Mouse (Mus musculus) MEL (cell line): Measurements from ENCODE around the gene Bbs7. TPM values are rescaled to one million over a fixed set of nuclear protein-coding genes. Genes with fewer than 3 reads are reported as not detected.

ENCODE experiments used
- DNase-seq: peaks from one replicate; pipeline ENCODE4 v3.0.0; 2011; ENCODE audit warnings: low read depth, low spot score
- H3K27ac ChIP-seq: 2 replicates; pipeline ENCODE4 v1.5.1; 2012; ENCODE audit warnings: low read depth, mild to moderate bottlenecking, control low read depth, low read length, moderate library complexity; ENCODE audit not compliant: control insufficient read depth
- H3K27me3 ChIP-seq, 2 experiments: fragments of 150-350 bp in 1 of 2; sonication (generic) in 1 of 2; 2 replicates each; pipeline ENCODE4 v1.6.1; 2012; ENCODE audit warnings: low read length in 2 of 2, mild to moderate bottlenecking in 2 of 2, improper control_type of control experiment in 1 of 2, moderate library complexity in 1 of 2; ENCODE audit not compliant: insufficient read depth in 2 of 2, control insufficient read depth in 1 of 2
- H3K36me3 ChIP-seq, 2 experiments: 2 replicates each; pipeline ENCODE4 v1.6.1; 2012 to 2014; ENCODE audit warnings: low read length in 2 of 2, improper control_type of control experiment in 1 of 2, inconsistent platforms in 1 of 2, mild to moderate bottlenecking in 1 of 2; ENCODE audit not compliant: insufficient read depth in 2 of 2, control insufficient read depth in 1 of 2
- H3K4me1 ChIP-seq, 2 experiments: fragments of 150-350 bp in 1 of 2; sonication (generic) in 1 of 2; 2 replicates each; pipeline ENCODE4 v1.6.1; 2012; ENCODE audit warnings: low read length in 2 of 2, improper control_type of control experiment in 1 of 2, mild to moderate bottlenecking in 1 of 2; ENCODE audit not compliant: insufficient read depth in 2 of 2, control insufficient read depth in 1 of 2
- H3K4me3 ChIP-seq, 2 experiments: fragments of 150-350 bp in 1 of 2; sonication (generic) in 1 of 2; 2 replicates each; pipeline ENCODE4 v1.5.1; 2012; ENCODE audit warnings: low read depth in 2 of 2, low read length in 2 of 2, mild to moderate bottlenecking in 2 of 2, moderate library complexity in 2 of 2, control low read depth in 1 of 2, improper control_type of control experiment in 1 of 2; ENCODE audit not compliant: control insufficient read depth in 1 of 2, insufficient read depth in 1 of 2
- H3K79me2 ChIP-seq: 2 replicates; pipeline ENCODE4 v1.6.1; 2012; ENCODE audit warnings: mild to moderate bottlenecking, low read length, moderate library complexity; ENCODE audit not compliant: control insufficient read depth, poor library complexity, insufficient read depth
- H3K9ac ChIP-seq: 2 replicates; pipeline ENCODE4 v1.6.1; 2012; ENCODE audit warnings: low read depth, mild to moderate bottlenecking, control low read depth, low read length, moderate library complexity; ENCODE audit not compliant: control insufficient read depth, poor library complexity, severe bottlenecking
- H3K9me3 ChIP-seq: fragments of 150-350 bp; sonication (generic); replicated peaks from 2 replicates; pipeline ENCODE4 v1.6.1; 2012; ENCODE audit warnings: mild to moderate bottlenecking, low read length, improper control_type of control experiment, moderate library complexity; ENCODE audit not compliant: insufficient read depth
- CTCF ChIP-seq, 3 experiments: IDR thresholded peaks in 2 of 3; conservative IDR thresholded peaks in 1 of 3; 2 replicates each; pipeline ENCODE4 v1.5.1; 2011 to 2012; ENCODE audit warnings: low read length in 3 of 3, low read depth in 2 of 3, mild to moderate bottlenecking in 2 of 3, improper control_type of control experiment in 1 of 3, inconsistent platforms in 1 of 3, mixed read lengths in 1 of 3, moderate library complexity in 1 of 3; ENCODE audit not compliant: control insufficient read depth in 1 of 3, insufficient read depth in 1 of 3, poor library complexity in 1 of 3, severe bottlenecking in 1 of 3
- ELF1 ChIP-seq: IDR thresholded peaks from 2 replicates; pipeline ENCODE4 v1.6.1; 2014; ENCODE audit warnings: low read depth, mild to moderate bottlenecking, inconsistent platforms, low read length, improper control_type of control experiment, moderate library complexity
- ETS1 ChIP-seq: IDR thresholded peaks from 2 replicates; pipeline ENCODE4 v1.6.1; 2012; ENCODE audit warnings: low read depth, mild to moderate bottlenecking, inconsistent platforms, low read length, improper control_type of control experiment, moderate library complexity
- GATA1 ChIP-seq: IDR thresholded peaks from 2 replicates; pipeline ENCODE4 v1.6.1; 2011; ENCODE audit warnings: low read depth, low read length, improper control_type of control experiment
- KAT2A ChIP-seq: conservative IDR thresholded peaks from 2 replicates; pipeline ENCODE4 v1.6.1; 2012; ENCODE audit warnings: low read depth, low read length, improper control_type of control experiment, inconsistent platforms
- MAFK ChIP-seq: IDR thresholded peaks from 2 replicates; pipeline ENCODE4 v1.6.1; 2011; ENCODE audit warnings: low read depth, mild to moderate bottlenecking, low read length, improper control_type of control experiment, borderline replicate concordance
- MAZ ChIP-seq: IDR thresholded peaks from 2 replicates; pipeline ENCODE4 v1.6.1; 2012; ENCODE audit warnings: low read depth, mild to moderate bottlenecking, inconsistent platforms, low read length, improper control_type of control experiment
- MEF2A ChIP-seq: IDR thresholded peaks from 2 replicates; pipeline ENCODE4 v1.6.1; 2014; ENCODE audit warnings: low read depth, mild to moderate bottlenecking, inconsistent platforms, low read length, improper control_type of control experiment; ENCODE audit not compliant: poor library complexity, insufficient replicate concordance, severe bottlenecking; ENCODE audit errors: extremely low read depth
- MYC ChIP-seq: IDR thresholded peaks from 2 replicates; pipeline ENCODE4 v1.6.1; 2011; ENCODE audit warnings: low read depth, mild to moderate bottlenecking, low read length, improper control_type of control experiment, moderate library complexity
- NELFE ChIP-seq: IDR thresholded peaks from 2 replicates; pipeline ENCODE4 v1.6.1; 2011; ENCODE audit warnings: low read depth, low read length, improper control_type of control experiment
- POLR2A ChIP-seq, 2 experiments: IDR thresholded peaks; 2 replicates each; pipeline ENCODE4 v1.6.1; 2011 to 2012; ENCODE audit warnings: low read length in 2 of 2, mild to moderate bottlenecking in 2 of 2, control low read depth in 1 of 2, improper control_type of control experiment in 1 of 2, low read depth in 1 of 2, moderate library complexity in 1 of 2; ENCODE audit not compliant: control insufficient read depth in 1 of 2, insufficient read depth in 1 of 2, poor library complexity in 1 of 2
- POLR2AphosphoS2 ChIP-seq: IDR thresholded peaks from 2 replicates; pipeline ENCODE4 v1.6.1; 2011; ENCODE audit warnings: low read length, improper control_type of control experiment
- RAD21 ChIP-seq: IDR thresholded peaks from 2 replicates; pipeline ENCODE4 v1.6.1; 2011; ENCODE audit warnings: mild to moderate bottlenecking, low read depth, low read length, improper control_type of control experiment
- SMC3 ChIP-seq: IDR thresholded peaks from 2 replicates; pipeline ENCODE4 v1.6.1; 2011; ENCODE audit warnings: low read depth, low read length, improper control_type of control experiment
- TAL1 ChIP-seq: IDR thresholded peaks from 2 replicates; pipeline ENCODE4 v1.6.1; 2012; ENCODE audit warnings: mild to moderate bottlenecking, inconsistent platforms, low read length, moderate library complexity, mixed read lengths
- TBP ChIP-seq: IDR thresholded peaks from 2 replicates; pipeline ENCODE4 v1.8.0; 2011; ENCODE audit warnings: low read depth, low read length, improper control_type of control experiment
- UBTF ChIP-seq: IDR thresholded peaks from 2 replicates; pipeline ENCODE4 v1.6.1; 2012; ENCODE audit warnings: low read depth, mild to moderate bottlenecking, inconsistent platforms, low read length, improper control_type of control experiment, moderate library complexity, borderline replicate concordance; ENCODE audit not compliant: insufficient read depth
- USF1 ChIP-seq: IDR thresholded peaks from 2 replicates; pipeline ENCODE4 v1.6.1; 2014; ENCODE audit warnings: low read depth, mild to moderate bottlenecking, inconsistent platforms, low read length, improper control_type of control experiment, moderate library complexity
- USF2 ChIP-seq, 2 experiments: IDR thresholded peaks; 2 replicates each; pipeline ENCODE4 v1.6.1; 2011 to 2012; ENCODE audit warnings: improper control_type of control experiment in 2 of 2, low read length in 2 of 2, borderline replicate concordance in 1 of 2, inconsistent platforms in 1 of 2, low read depth in 1 of 2, mild to moderate bottlenecking in 1 of 2; ENCODE audit not compliant: insufficient read depth in 1 of 2
- ZC3H11A ChIP-seq: IDR thresholded peaks from 2 replicates; pipeline ENCODE4 v1.6.1; 2012; ENCODE audit warnings: low read depth, mild to moderate bottlenecking, inconsistent platforms, low read length, improper control_type of control experiment
- ZNF384 ChIP-seq: IDR thresholded peaks from 2 replicates; pipeline ENCODE4 v1.6.1; 2012; ENCODE audit warnings: low read depth, mild to moderate bottlenecking, inconsistent platforms, low read length, improper control_type of control experiment
- polyA plus RNA-seq, 2 experiments: library from polyadenylated mRNA; stranded (reverse) in 1 of 2; unstranded in 1 of 2; fragments of >175 nt in 1 of 2; fragments of >200 nt in 1 of 2; gene quantifications; 2 replicates each; pipeline versions ENCODE4 v1.2.1 to v1.2.4; 2012; ENCODE audit warnings: low replicate concordance in 2 of 2, low read depth in 1 of 2; ENCODE audit not compliant: insufficient read length in 2 of 2, insufficient read depth in 1 of 2, missing spikeins in 1 of 2
- total RNA-seq: library from RNA; depleted of rRNA; stranded (reverse); fragments of 300-350 nt; gene quantifications from 2 replicates; pipeline ENCODE4 v1.2.3, GENCODE M21; 2012

The Bbs7 gene
- total and polyA plus RNA-seq, 3 experiments = not detected

DNA sequence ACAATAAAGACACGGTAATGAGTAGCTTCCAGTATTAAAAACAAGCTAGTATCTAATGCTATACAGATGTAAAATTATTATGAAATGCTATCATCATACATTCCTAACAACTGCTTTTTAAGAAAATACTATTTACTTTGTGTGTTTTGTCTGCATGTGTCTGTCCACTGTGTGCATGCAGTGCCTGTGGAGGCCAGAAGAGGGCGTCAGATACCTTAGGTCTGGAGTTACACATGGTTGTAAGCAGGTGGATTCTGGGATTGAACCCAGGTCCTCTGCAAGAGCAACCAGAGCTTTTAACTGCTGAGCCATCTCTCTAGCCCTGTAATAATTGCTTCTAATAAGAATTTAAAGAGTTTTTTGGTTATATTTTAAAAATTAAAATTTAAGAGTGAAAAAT is 27.5 kb upstream of the Bbs7 start:
- no peaks in the 10 kb centered on the region for H3K36me3 ChIP-seq
- TF ChIP-seq RAD21 (peak; percentile 30), SMC3 (peak; percentile 30), CTCF (IDR thresholded peaks at IDR 0.05 in 2 of 3, conservative IDR thresholded peaks at IDR 0.05 in 1 of 3; ENCODE audit: control insufficient read depth in 1 of 3, insufficient read depth in 1 of 3, low read depth in 2 of 3, low read length in 3 of 3, poor library complexity in 1 of 3, severe bottlenecking in 1 of 3) (peak; percentile 16 to 45 (median 36); a peak in 5 of 6 replicates), MAFK (no peak)

DNA sequence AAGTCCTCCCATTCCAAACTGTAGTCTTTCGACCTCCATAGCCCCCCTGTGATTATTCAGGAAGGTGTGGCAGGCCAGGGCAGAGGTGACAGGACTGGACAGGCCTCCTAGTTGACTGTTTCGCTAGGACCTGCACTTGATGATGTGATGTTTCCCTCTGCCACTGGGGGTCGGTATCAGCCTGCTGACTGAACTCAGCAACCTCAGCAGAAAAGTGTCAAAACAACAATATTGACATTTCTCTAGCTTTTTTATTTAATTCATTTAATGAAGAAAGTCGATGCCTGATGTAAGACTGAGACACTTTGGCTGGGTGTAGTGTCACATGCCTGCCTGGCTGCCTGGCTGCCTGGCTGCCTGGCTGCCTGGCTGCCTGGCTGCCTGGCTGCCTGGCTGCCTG is 22.2 kb upstream of the Bbs7 start:
- no peaks in the 10 kb centered on the region for H3K36me3 ChIP-seq
- H3K79me2 ChIP-seq = no peaks in the 10 kb centered on the region
- H3K9me3 ChIP-seq = no peaks in the 10 kb centered on the region
- no peaks in the 10 kb centered on the region for H3K4me1 ChIP-seq
- no peak for DNase-seq
- no peak overlapping the region for H3K9ac ChIP-seq
- no peak overlapping the region for H3K27ac ChIP-seq
- no peak for TF ChIP-seq SMC3
- no peak for TF ChIP-seq CTCF (IDR thresholded peaks at IDR 0.05 in 2 of 3, conservative IDR thresholded peaks at IDR 0.05 in 1 of 3; ENCODE audit: control insufficient read depth in 1 of 3, insufficient read depth in 1 of 3, low read depth in 2 of 3, low read length in 3 of 3, poor library complexity in 1 of 3, severe bottlenecking in 1 of 3)
- no peak for TF ChIP-seq ZNF384
- no peak for TF ChIP-seq POLR2A (IDR thresholded peaks at IDR 0.05; ENCODE audit: control insufficient read depth in 1 of 2, insufficient read depth in 1 of 2, low read depth in 1 of 2, low read length in 2 of 2, poor library complexity in 1 of 2)
- no peak for TF ChIP-seq ZC3H11A
- TF ChIP-seq MAZ = no peak
- TF ChIP-seq POLR2AphosphoS2 = no peak
- TF ChIP-seq ELF1 = no peak
- no peak for TF ChIP-seq MAFK
- no peak for TF ChIP-seq TBP
- TF ChIP-seq NELFE = no peak
- no peak for TF ChIP-seq USF1
- TF ChIP-seq GATA1 = no peak
- no peak for TF ChIP-seq MEF2A
- TF ChIP-seq UBTF = no peak
- no peak for TF ChIP-seq MYC
- no peak for TF ChIP-seq USF2 (IDR thresholded peaks at IDR 0.05; ENCODE audit: borderline replicate concordance in 1 of 2, insufficient read depth in 1 of 2, low read depth in 1 of 2, low read length in 2 of 2)
- no peak for TF ChIP-seq TAL1
- TF ChIP-seq KAT2A = no peak
- TF ChIP-seq ETS1 = no peak
- H3K27me3 ChIP-seq = no peaks in the 10 kb centered on the region
- no peak overlapping the region for H3K4me3 ChIP-seq

More for the DNA sequence above, 27.5 kb upstream of the Bbs7 start:
- Histone ChIP-seq H3K9me3 (no peaks in the 10 kb centered on the region), H3K79me2 (no peaks in the 10 kb centered on the region), H3K27ac (no peak overlapping the region), H3K9ac (no peak overlapping the region), H3K27me3 (no peaks in the 10 kb centered on the region), H3K4me3 (no peak overlapping the region), H3K4me1 (no peaks in the 10 kb centered on the region)
- DNase-seq = peak; percentile 17
